Mouse (Mus musculus) cerebellum, postnatal 25 days (tissue): ENCODE measurements around the gene Slc10a7.
A peak's percentile ranks its signal among the peaks of the same experiment; 100 is the strongest.

ENCODE experiments used
- DNase-seq, 2 experiments: peaks; one replicate each; pipeline ENCODE4 v3.0.0; 2021; ENCODE audit warnings: mixed read lengths in 2 of 2

Gene Slc10a7

GRCm38 (mm10) chr8:78549971-78550751 lies 41.0 kb downstream of the Slc10a7 start:
- no peak for DNase-seq

DNA sequence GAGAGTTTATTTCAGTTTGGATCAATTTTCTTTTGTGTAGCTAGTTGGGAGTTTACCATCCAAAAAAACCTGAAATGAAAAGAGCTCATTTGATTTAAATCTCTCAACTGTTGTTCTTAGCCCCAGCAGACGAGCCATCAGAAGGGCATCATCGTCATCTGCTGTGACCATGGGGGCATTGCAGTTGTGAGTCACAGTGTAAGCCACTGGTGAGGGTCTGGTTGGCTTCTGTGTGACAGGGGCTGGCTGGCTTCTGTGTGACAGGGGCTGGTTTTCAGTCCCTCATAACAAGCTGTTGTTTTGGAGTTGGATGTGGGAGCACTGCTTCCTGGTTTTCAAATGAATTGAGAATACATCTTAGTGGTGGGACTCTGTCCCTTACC lies 41.6 kb downstream of the Slc10a7 start:
- no peak for DNase-seq

GRCm38 (mm10) chr8:78555817-78556216 lies 46.7 kb downstream of the Slc10a7 start:
- DNase-seq: no peak

DNA sequence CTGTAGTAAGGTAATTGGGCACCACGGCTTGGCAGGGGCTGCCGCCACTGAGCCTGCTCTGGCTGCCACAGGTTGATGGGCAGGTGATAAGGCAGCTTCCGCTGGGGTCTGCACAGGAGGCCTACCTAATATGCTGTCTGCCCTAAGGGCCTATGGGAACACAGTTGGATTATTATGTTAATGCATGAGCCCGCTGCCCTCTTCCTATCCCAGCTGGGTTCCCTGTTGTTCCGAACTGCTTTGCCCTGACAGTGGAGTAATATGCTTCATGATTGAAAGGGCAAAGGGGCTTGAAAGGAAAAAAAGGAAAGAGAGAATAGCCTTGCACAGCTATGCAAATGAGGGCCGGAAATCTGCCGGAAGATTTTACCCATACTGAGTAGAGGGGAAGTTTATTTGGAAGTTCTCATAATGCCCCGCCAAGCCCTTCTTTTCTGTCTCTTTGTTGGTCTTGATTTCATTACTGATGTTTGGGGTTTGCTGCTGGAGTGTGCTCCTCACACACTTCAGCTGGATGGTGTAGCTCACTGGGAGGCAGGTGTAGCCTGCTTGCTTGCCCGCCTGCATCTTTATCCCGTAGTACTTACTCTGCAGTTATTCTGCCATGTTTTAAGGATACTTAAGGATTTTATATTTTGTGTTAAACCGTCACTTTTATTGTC lies 47.8 kb downstream of the Slc10a7 start:
- DNase-seq: no peak

DNA sequence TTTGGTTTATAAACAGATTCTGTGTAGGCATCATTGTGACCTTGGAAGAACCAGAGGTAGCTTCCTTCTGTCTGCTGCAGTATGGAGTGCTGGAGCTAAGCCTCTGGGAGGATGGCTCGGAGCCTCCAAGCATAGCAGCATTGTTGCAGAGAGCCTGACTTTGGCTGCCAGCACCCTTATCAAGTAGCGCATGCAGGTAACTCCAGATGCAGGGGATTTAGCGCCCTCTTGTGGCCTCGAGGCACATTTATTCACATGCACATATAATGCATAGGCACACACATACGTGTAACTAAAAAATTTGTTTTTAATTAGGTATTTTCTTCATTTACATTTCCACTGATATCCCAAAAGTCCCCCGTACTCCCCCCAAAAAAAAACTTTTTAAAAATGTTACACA lies 52.5 kb downstream of the Slc10a7 start:
- no peak for DNase-seq

DNA sequence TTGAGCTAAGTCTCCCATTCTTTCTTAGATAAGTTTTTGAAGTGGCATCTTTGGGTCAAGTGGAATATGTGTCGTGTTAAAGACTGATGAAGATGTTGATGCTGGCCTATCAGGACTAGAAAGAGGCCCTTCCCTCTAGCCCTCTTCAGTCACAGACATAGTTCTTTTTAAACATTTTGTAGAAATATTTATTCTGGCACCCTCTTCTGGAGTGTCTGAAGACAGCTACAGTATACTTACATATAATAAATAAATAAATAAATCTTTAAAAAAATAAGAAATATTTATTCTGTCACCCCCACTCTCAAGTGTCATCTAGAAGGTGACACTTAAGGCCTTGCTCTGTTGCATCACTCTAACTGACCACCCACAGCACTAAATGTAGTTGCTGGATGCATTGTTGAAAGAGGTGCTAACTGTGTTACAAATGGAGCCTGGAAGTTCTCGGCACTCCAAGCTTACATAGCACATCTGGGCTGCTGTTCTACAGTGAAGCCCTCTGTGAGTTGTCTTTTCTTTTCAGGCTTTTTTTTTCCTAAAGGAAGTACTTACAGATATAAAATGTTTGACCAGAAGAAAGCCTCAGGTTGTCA lies 54.4 kb downstream of the Slc10a7 start:
- DNase-seq: no peak

DNA sequence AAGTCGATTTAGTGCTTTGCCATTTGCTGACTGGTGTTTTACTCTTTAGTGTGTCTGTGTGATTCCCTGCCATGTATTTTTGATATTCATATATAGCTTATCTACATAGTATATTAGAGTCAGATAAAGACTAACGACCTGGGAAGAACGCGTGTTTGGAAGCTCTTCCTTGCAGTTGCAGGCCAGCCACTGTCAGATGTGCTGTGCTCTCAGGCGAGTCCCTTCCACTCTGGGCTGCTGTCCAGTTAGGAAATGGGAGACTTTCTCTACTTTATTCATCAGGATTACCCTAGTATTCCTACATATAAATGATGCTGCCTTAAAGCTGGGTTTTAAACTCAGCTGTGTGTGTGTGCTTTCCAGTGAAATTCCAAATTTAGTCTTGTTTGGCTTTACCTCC lies 55.1 kb downstream of the Slc10a7 start:
- no peak for DNase-seq

GRCm38 (mm10) chr8:78568196-78568595 lies 59.0 kb downstream of the Slc10a7 start:
- DNase-seq: no peak

GRCm38 (mm10) chr8:78571528-78571927 lies 62.4 kb downstream of the Slc10a7 start:
- DNase-seq: no peak

DNA sequence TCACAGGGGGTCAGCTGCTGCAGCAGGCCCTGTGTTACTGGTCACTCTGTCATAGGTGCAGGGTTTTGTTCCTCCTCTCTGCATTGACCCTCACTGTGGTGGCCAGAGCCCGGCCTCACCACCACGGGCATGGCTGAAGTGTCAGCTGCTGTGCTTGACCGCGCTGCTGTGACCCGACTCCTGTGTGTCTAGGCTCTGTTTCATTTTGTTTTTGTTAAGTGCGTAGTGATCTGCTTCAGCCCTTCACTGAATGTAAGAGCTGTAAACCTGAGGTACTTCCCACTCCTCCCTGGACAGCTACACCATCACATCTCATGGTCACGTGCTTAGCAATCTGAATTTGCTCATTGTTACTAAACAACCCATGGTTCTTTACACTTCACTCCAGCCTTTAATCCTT lies 65.1 kb downstream of the Slc10a7 start:
- no peak for DNase-seq

DNA sequence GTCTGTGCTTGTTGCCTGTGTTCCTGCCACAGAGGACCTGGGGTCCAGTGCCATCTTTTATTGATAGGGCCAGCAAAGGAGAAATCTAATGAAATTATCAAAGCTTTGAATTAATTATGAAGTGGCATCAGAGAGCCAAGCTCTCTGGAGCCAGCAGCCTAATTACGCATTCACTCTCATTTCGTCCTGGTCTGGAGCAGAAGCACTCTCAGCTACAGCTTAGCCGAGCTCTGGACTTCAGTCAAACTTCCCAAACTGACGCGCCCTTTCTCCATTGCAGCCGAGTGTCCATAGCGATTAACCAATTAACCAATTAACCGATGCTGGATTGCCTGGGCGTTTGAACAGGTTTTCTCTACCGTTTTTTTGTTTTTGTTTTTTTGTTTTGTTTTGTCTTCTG lies 68.4 kb downstream of the Slc10a7 start:
- no peak for DNase-seq

GRCm38 (mm10) chr8:78578036-78578435 lies 68.9 kb downstream of the Slc10a7 start:
- no peak for DNase-seq

GRCm38 (mm10) chr8:78584011-78584776 lies 75.0 kb downstream of the Slc10a7 start:
- DNase-seq: no peak

DNA sequence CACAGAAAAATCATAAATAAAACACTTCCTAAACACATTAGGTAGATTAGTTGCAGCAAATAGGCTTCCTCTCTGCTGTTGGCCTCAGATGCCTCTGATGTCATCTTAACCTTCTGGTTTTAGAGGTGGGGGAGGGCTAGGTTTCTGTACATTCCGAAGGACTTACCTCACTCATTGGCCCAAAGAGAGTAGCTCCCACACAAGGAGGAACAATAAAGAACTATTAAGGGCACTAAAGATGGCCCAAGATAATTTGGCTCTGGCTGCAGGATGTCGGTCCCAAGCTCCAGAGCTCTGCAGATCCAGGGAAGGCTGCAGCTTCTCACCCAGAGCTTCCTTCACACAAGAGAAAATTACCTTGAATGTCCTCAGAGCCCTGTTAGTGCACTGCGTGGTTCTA lies 75.7 kb downstream of the Slc10a7 start:
- DNase-seq: no peak

DNA sequence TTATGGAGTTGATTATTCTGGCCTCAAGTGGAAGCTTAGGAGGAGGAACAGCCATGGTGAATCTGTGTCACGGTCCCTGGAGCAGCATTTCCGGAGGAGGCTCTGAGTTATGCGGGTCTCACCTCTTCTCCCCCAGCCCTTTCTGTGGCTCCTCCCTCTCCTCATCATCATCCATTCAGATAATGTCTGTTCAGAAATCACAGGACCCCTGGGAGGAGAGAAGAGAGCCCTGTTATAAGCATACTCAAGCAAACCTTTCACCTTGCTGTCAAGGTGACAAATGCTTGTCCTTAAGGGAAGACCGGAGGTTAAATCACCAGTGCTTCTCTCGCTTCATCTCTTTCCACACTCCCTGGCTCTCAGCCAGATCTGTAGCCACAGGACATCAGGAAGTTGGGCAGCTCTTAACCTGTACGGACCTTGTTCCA lies 86.3 kb downstream of the Slc10a7 start:
- DNase-seq: peak; percentile 19 to 46

DNA sequence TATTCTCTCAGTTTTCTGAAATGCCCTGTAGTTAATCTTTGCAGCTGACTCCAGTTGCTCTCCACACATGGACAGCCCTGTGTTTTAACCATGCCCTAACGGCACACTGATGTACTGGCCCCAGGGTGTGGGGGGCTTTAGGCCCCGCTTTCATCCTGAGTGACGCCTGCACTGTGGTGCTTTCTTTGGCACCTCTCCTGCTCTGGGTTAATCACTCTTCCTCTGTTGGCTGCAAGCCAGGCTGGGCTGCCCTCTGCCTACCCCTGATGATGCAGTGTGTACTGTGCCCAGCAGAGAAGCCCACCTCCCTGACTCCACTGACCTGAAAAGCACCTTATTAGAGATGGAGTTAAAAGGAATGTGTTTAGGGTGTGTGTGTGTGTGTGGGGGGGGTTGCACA lies 89.1 kb downstream of the Slc10a7 start:
- DNase-seq: peak in 1 of 2 experiments; percentile 38

DNA sequence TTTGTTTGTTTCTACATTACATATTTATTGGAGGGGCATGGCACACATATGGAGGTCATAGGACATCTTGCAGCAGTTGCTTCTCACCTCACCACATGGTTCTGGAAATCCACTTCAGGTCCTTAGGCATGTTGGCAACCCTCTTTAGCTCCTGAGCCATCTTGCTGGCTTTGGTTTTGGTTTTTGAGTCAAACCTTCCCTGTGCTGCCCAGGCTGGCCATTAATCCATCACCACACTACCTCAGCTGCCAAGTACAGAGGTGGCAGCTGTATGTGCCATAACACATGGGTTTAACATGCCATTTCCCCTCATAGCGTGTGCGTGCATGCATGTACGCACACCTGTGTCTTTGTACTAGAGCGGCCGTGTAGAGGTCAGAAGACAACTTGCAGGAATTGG lies 93.9 kb downstream of the Slc10a7 start:
- DNase-seq: no peak

DNA sequence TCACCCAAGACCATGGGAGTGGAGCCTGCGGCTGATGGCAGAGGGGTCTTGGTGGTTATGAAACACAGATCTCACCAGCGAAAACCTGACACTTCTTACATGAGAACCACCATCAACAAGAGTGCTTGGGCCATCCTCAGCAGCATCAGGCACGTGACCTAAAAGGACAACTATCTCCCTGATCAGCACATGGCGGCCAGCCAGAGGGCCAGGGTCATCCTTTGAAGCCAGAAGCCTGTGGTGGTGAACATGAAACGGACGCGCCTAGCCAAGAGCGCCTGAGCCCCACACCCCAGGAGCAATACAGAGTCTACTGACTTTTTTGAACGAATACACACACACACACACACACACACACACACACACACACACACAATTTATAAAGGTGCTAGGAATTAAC lies 95.3 kb downstream of the Slc10a7 start:
- DNase-seq: no peak

DNA sequence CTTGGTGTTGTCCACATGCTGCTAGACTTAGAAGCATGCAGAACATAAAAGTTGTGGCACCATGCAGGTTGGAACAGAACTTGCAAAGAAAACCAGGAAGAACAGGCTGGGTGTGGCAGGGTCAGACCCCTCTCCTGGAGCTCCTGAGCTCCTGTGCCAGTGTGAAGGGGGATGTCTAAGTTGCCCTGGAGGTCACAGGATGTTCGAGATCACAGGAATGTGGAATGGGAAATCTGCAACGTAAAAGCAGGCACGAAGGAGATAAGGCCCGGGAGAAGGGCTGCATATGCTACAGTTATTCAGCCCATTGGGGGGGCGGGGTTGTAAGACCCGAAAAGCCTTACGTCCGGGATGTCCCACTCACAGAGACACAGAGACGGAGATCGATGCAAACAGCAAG lies 100.2 kb downstream of the Slc10a7 start:
- no peak for DNase-seq

- no peak for DNase-seq
These were observed 101.9 kb downstream of the Slc10a7 start for GRCm38 (mm10) chr8:78611019-78611418.

DNA sequence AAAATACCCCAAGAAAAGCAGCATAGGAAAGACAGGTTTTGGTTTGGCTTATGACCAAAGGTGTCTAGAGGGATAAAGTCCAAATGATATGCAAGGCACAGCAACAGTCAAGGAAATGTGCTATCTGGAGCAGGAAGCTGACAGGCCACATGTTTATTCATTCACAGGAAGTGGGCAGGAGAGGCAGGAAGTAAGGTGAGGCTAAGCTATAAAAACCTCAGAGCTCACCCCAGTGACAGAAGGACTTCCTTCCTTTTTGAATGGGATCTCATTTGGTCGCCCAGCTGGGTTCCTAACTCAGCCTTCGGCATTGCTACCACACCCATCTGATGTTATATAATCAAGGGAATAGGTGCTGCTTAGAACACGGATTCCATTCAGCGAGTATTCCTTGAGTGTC lies 113.2 kb downstream of the Slc10a7 start:
- no peak for DNase-seq

DNA sequence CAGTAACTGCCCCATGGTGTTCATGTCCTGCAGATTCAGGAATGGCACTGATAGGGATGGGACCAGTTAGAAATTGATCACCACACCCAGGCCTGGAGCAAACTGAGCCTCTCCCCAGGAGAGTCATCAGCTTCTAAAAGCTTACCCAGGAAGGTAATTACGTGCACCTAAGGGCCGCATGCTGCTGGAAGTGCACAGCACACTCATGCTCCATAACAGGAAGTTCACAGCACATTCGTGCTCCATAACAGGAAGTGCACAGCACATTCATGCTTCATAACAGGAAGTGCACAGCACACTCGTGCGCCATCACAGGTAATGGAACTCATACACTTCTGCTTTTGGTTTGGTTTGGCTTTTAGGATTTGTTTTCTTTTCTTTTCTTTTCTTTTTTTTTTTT lies 114.8 kb downstream of the Slc10a7 start:
- DNase-seq: no peak

DNA sequence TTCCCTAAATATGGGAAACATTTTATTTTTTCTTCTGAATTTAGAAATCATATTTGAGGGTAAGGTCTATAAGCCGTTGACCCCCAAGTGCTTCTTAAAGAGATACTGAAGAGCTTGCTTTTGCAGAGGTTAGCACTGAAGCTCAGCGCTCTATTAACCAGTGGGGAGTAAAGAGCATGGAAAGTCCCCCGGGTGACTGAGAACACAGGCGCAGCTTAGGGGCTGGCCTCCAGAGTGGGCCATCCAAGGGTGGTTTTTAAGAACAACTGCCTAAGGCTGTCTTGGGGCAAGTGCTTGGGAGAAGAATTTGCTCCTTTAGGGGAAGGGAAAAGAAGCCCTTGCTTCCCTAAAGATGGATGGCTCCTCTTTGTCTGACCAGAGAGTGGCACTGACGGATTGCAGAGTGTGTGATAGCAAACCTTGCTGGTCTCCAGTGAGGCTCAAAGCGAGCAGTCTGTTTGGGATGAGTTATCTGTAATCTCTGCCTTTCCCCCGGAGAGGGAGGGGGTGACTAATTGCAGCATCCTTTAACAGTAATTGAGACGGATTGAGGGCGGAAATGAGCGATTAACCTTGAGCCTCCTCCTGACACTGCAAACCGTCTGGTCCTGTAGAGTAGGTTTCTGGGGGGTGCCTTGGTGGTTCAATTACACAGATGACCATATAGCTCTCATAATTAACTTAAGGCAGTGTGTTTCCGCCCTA lies 115.7 kb downstream of the Slc10a7 start:
- DNase-seq: no peak
